Mouse (Mus musculus) G1E-ER4 (cell line): ENCODE measurements around the gene Gnb1. TPM values are rescaled to one million over a fixed set of nuclear protein-coding genes. Genes with fewer than 3 reads are reported as not detected.

ENCODE experiments used
- GATA1 ChIP-seq: IDR thresholded peaks from one replicate; pipeline ENCODE4 v1.8.0; 2012; ENCODE audit warnings: low read length, inconsistent platforms
- polyA plus RNA-seq: library from polyadenylated mRNA; stranded (reverse); fragments of >175 nt; gene quantifications from 2 replicates; pipeline ENCODE4 v1.2.3, GENCODE M21; 2012

Gene Gnb1
- 30.2 and 42.8 TPM in 2 replicates for polyA plus RNA-seq

GRCm38 (mm10) chr4:155490990-155491504 is at the start of gene Gnb1:
Gnb1 (plus strand) TSS chr4:155491361.
- no peak for TF ChIP-seq GATA1

GRCm38 (mm10) chr4:155442808-155443207 is 48.4 kb upstream of the Gnb1 start:
- TF ChIP-seq GATA1, result no peak

- TF ChIP-seq GATA1, result no peak
These were observed 39.6 kb upstream of the Gnb1 start for GRCm38 (mm10) chr4:155451597-155451996.

- no peak for TF ChIP-seq GATA1
These were observed 32.6 kb upstream of the Gnb1 start for GRCm38 (mm10) chr4:155458575-155458974.

GRCm38 (mm10) chr4:155463050-155463449 is 28.1 kb upstream of the Gnb1 start:
- TF ChIP-seq GATA1, result no peak

- no peak for TF ChIP-seq GATA1
These were observed 27.6 kb upstream of the Gnb1 start for GRCm38 (mm10) chr4:155463611-155464010.

GRCm38 (mm10) chr4:155464061-155464460 is 27.1 kb upstream of the Gnb1 start:
- no peak for TF ChIP-seq GATA1

- no peak for TF ChIP-seq GATA1
These were observed 25.6 kb upstream of the Gnb1 start for GRCm38 (mm10) chr4:155465607-155466006.

- no peak for TF ChIP-seq GATA1
These were observed 25.1 kb upstream of the Gnb1 start for GRCm38 (mm10) chr4:155466080-155466479.

- no peak for TF ChIP-seq GATA1
These were observed 23.7 kb upstream of the Gnb1 start for GRCm38 (mm10) chr4:155467237-155468010.

- TF ChIP-seq GATA1, result no peak
These were observed 22.2 kb upstream of the Gnb1 start, which contains the start of gene Tmem52 for GRCm38 (mm10) chr4:155468952-155469351. Tmem52 (plus strand) TSS chr4:155469114.

GRCm38 (mm10) chr4:155469590-155470262 is 21.4 kb upstream of the Gnb1 start:
- no peak for TF ChIP-seq GATA1

GRCm38 (mm10) chr4:155470263-155470953 is 20.8 kb upstream of the Gnb1 start:
- TF ChIP-seq GATA1, result no peak

- TF ChIP-seq GATA1, result no peak
These were observed 20.2 kb upstream of the Gnb1 start for GRCm38 (mm10) chr4:155470997-155471396.

- TF ChIP-seq GATA1, result no peak
These were observed 19.8 kb upstream of the Gnb1 start for GRCm38 (mm10) chr4:155471406-155471805.

- TF ChIP-seq GATA1, result no peak
These were observed 18.4 kb upstream of the Gnb1 start for GRCm38 (mm10) chr4:155472716-155473290.
